Mouse (Mus musculus) cerebellum, adult (tissue): ENCODE measurements around the gene Rbfox2.
A peak's percentile ranks its signal among the peaks of the same experiment; 100 is the strongest.

Experiments used
- ATAC-seq: cut with Nextera tagmentation; 2 replicates; pipeline ENCODE4 v1.9.2; 2017; ENCODE audit warnings: mild to moderate bottlenecking, moderate library complexity, mixed read lengths; ENCODE audit not compliant: insufficient number of reproducible peaks, low FRiP score, low TSS enrichment

Gene Rbfox2

GRCm38 (mm10) chr15:77240607-77241006, 66.2 kb downstream of the Rbfox2 start:
- ATAC-seq, result no peak

DNA sequence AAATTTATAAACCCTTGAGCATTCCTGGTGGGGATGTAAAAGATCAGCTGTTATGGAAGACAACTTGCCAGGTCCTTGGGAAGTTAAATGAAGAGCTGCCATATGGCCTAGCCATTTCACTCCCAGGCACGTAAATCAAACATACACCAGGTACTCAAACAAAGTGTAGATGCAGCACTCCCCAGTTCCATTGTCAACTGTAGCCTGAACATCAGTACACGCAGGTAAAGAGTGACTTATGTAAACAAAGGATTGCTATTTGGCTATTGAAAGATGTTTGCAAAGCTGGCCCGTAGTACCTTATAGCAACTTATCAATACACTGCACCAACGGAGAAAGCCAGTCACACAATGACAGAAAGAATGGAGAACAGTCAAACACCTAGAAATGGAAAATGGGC, 67.2 kb downstream of the Rbfox2 start:
- ATAC-seq, result no peak

- ATAC-seq, result no peak
These were observed 69.1 kb downstream of the Rbfox2 start for GRCm38 (mm10) chr15:77237661-77238060.

DNA sequence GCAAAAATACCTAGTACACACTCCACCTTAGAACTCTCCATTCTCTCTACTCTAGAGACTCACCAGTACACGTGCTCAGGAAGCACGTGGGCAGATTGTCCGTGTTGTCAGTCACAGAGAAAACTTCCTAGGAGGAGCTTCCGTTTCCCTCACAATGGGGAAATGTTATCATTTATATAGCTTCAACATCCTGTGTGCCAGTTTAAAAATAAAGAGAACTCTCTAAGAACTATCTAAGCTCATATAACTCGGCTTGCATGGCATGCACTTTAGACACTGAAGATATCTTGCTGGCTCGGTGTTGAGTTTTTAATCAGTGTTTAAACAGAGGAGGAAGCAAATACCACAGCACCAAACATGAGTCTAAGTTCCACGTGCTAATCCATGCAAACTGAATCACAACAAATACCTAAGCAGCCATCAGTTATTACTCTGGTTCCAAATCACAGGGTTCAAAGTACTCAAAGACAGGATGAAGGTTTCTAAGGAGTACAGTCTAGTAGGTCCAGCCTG, 70.7 kb downstream of the Rbfox2 start:
- no peak for ATAC-seq

- ATAC-seq, result no peak
These were observed 71.3 kb downstream of the Rbfox2 start for GRCm38 (mm10) chr15:77235551-77235950.

DNA sequence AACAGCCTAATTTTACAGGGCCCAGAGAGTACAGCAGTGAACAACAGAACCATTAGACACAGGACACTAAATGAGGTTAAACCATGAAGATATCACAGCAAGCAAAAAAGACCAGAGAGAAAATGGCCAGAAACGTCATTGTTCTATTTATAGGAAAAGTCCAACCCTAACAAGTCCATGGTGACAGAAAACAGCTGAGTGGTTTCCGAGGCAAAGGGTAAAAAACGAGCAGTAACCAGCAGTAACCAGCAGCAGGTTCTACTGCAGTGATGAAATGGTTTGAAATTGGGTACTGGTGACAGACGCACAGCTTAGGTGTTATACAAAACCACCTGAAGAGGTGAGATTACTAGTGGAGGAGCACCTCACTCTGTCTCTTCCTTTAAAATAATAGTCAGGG, 72.5 kb downstream of the Rbfox2 start:
- no peak for ATAC-seq

GRCm38 (mm10) chr15:77230144-77230543, 76.7 kb downstream of the Rbfox2 start:
- no peak for ATAC-seq

DNA sequence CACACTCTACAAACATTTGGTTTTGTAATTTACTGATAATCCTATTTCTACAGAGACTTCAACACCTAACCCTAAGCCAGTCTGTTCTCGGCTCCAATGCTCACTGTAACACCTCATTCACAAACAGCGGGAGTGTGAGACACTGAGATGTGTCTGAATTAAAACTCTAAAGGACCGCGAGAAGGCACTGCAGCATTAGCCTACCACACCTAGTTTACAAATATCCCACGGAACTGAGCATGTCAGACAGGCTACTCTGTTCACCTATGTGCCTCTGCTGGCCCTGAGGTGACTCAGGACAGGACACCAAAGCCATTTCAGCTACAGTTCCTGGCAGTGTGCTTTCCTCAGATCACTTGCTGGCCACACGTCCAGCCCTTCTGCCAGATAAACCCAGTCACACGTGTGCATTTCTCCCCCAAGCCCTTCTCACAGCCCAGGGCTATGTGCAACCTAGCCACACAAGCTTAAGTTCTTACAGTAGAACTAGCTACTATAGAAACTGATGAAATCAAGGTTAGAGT, 79.9 kb downstream of the Rbfox2 start:
- ATAC-seq, result 0 out of 2 replicates have a peak, but pooled peaks have one; percentile 40

DNA sequence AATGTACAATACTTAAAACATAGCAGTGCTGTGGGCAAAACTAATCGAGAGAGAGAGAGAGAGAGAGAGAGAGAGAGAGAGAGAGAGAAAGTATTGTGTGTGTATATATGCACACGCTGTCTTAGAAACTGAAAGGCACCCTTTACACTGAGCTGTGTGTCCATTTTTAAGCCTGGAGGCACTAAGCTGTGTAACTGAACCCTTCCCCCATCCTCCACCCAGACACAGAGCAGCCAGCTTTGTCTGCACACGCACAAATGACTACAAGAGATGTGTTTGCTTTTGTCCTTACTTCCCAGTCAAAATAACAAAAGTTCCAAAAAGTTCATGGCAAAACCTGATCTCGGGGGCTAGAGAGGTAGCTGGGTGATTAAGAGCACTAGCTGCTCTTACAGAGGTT, 80.9 kb downstream of the Rbfox2 start:
- no peak for ATAC-seq

DNA sequence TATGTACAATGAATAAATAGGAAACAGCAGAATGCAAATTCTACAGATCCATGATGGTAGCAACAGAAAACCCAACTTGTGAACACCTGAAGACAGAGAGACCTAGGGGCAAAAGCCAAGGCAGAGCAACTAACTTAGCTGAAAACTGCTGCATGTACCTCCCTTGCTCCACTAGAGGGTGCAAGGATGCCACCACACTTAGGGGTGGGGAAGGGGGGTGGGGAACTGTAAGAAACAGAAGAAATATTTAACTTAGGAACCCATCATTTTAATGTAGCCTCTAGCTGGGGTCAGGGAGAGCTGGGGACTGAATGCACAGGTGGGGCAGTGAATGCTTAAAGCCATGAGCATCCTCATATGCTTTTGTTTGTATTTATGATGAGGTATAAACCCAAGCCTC, 81.5 kb downstream of the Rbfox2 start:
- ATAC-seq, result no peak

DNA sequence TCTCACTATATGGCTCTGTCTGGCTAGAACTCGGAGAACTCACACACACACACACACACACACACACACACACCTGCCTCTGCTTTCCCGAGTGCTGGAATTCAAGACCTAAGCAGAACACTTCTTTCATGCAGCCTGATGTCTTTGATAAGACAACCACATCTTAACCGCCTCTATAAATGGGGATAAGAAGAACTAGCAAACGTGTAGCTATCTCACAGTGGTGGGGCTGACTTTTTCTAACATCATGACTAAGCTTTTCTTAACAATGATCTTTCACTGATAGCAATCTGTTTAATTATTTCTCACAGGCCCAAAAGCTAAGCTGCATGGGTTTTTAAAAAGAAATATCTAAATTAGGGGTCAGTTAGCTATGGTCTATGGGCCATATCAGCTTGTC, 86.0 kb downstream of the Rbfox2 start:
- ATAC-seq, result no peak

GRCm38 (mm10) chr15:77220137-77220536, 86.7 kb downstream of the Rbfox2 start:
- ATAC-seq, result no peak

GRCm38 (mm10) chr15:77219571-77219970, 87.2 kb downstream of the Rbfox2 start:
- ATAC-seq, result no peak

- no peak for ATAC-seq
These were observed 88.8 kb downstream of the Rbfox2 start for GRCm38 (mm10) chr15:77218007-77218406.

- ATAC-seq, result no peak
These were observed 89.3 kb downstream of the Rbfox2 start for GRCm38 (mm10) chr15:77217523-77217922.

DNA sequence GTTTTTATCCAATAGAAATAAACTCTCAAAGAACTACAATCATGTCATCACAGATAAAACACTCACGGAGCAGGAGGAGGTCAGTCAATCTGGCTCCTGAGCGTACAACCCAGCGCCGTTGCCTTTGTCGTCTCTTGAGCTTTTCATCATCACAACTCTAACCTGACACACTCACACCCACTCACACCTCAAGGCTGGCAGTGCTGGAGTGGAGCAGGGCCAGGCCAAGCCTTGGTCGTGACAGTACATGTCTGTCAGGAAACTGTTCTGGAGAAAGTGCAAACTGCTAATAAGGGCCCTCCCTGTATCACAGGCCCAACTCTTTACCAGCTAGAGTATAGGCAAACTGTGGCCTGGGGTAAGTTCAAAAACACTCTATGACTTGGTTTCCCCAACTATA, 90.1 kb downstream of the Rbfox2 start:
- ATAC-seq, result no peak

- no peak for ATAC-seq
These were observed 91.5 kb downstream of the Rbfox2 start for GRCm38 (mm10) chr15:77215178-77215800.

GRCm38 (mm10) chr15:77214410-77215107, 92.2 kb downstream of the Rbfox2 start:
- ATAC-seq, result no peak

- ATAC-seq, result no peak
These were observed 93.0 kb downstream of the Rbfox2 start for GRCm38 (mm10) chr15:77213829-77214228.

DNA sequence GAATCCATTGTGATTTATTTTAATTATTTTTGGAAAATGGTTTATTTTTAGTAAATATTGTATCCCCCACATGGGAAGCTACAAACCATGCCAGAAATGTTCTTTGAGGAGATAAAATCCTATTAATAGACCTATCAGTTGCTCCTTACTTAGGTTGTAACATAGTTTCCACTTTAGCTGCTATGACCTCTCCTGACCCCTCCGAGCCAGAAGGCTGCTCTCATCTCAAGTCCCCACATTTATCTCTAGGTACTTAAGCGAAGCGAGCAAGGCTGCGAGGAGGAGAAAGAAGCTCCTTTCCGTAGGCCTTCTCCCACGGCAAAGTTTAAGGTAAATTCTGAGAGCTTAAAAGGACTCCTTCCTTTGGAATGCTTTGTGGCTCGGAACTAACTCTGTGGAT, 94.0 kb downstream of the Rbfox2 start:
- no peak for ATAC-seq

GRCm38 (mm10) chr15:77212217-77212757, 94.5 kb downstream of the Rbfox2 start:
- no peak for ATAC-seq
